Mouse (Mus musculus) adrenal gland, postnatal 36 days (tissue): ENCODE data around the gene Prex1. TPM values are rescaled to one million over a fixed set of nuclear protein-coding genes. Genes with fewer than 3 reads are reported as not detected.
"Not testable (repeated sequence)": the region's sequence is repeated elsewhere in the genome, so short reads cannot be mapped to it uniquely, and the experiment has no call there.

Source experiments
- DNase-seq, 2 experiments: peaks; one replicate each; pipeline ENCODE4 v3.0.0; 2021; ENCODE audit warnings: mixed read lengths in 1 of 2
- long read RNA-seq, 2 experiments: library from polyadenylated mRNA; stranded (forward); transcript quantifications; one replicate each; pipeline ENCODE4 v2.0.0; 2021; ENCODE audit warnings: borderline sequencing depth in 2 of 2
- total RNA-seq, 2 experiments: library from RNA; stranded (reverse); gene quantifications; 2 replicates each; pipeline ENCODE4 v1.2.3; 2021

Gene Prex1
- total RNA-seq: 10 to 100 TPM; 13.5 to 18.8 TPM
- long read RNA-seq, experiment 1: 0 reads
- long read RNA-seq, experiment 2, full-length matches to known transcripts: 1 of 4 reads
- long read RNA-seq, experiment 2, partial matches to known transcripts: 1 of 4 reads
- long read RNA-seq, experiment 2, other reads (novel, unspliced or antisense): 2 of 4 reads

- peak; percentile 99 to 100 for DNase-seq
These were observed at the start of gene Prex1 for GRCm38 (mm10) chr2:166713690-166714426. Prex1 (minus strand) TSS chr2:166713832.

GRCm38 (mm10) chr2:166757969-166758368 is 44.3 kb upstream of the Prex1 start:
- DNase-seq: no peak

- no peak for DNase-seq
These were observed 41.1 kb upstream of the Prex1 start for GRCm38 (mm10) chr2:166754760-166755159.

GRCm38 (mm10) chr2:166754194-166754593 is 40.6 kb upstream of the Prex1 start:
- no peak for DNase-seq

GRCm38 (mm10) chr2:166750620-166751191 is 37.1 kb upstream of the Prex1 start:
- DNase-seq: no peak

- DNase-seq: peak in 1 of 2 experiments; percentile 11
These were observed 32.8 kb upstream of the Prex1 start for GRCm38 (mm10) chr2:166746261-166746913.

- no peak for DNase-seq
These were observed 32.2 kb upstream of the Prex1 start for GRCm38 (mm10) chr2:166745849-166746248.

GRCm38 (mm10) chr2:166744433-166744832 is 30.8 kb upstream of the Prex1 start:
- DNase-seq: peak in 1 of 2 experiments; percentile 23

- no peak for DNase-seq
These were observed 29.9 kb upstream of the Prex1 start for GRCm38 (mm10) chr2:166743504-166743903.

GRCm38 (mm10) chr2:166741445-166741844 is 27.8 kb upstream of the Prex1 start:
- no peak for DNase-seq

- no peak for DNase-seq
These were observed 26.8 kb upstream of the Prex1 start for GRCm38 (mm10) chr2:166740396-166740795.

- no peak for DNase-seq
These were observed 23.7 kb upstream of the Prex1 start for GRCm38 (mm10) chr2:166737307-166737706.

- no peak for DNase-seq
These were observed 21.9 kb upstream of the Prex1 start for GRCm38 (mm10) chr2:166735469-166736001.

GRCm38 (mm10) chr2:166732860-166733259 is 19.2 kb upstream of the Prex1 start:
- DNase-seq: no peak

GRCm38 (mm10) chr2:166732146-166732545 is 18.5 kb upstream of the Prex1 start:
- no peak for DNase-seq

GRCm38 (mm10) chr2:166731102-166731883 is 17.7 kb upstream of the Prex1 start:
- not testable (repeated sequence) for DNase-seq

- DNase-seq: no peak
These were observed 16.9 kb upstream of the Prex1 start for GRCm38 (mm10) chr2:166730567-166730915.

GRCm38 (mm10) chr2:166729656-166730566 is 16.3 kb upstream of the Prex1 start:
- DNase-seq: peak; percentile 66 to 80

GRCm38 (mm10) chr2:166729045-166729444 is 15.4 kb upstream of the Prex1 start:
- DNase-seq: no peak

GRCm38 (mm10) chr2:166728261-166728680 is 14.6 kb upstream of the Prex1 start:
- DNase-seq: no peak

- DNase-seq: no peak
These were observed 14.2 kb upstream of the Prex1 start for GRCm38 (mm10) chr2:166727790-166728189.
